ENCODE assay signal across 8 mouse cellular contexts in the genomic region with DNA sequence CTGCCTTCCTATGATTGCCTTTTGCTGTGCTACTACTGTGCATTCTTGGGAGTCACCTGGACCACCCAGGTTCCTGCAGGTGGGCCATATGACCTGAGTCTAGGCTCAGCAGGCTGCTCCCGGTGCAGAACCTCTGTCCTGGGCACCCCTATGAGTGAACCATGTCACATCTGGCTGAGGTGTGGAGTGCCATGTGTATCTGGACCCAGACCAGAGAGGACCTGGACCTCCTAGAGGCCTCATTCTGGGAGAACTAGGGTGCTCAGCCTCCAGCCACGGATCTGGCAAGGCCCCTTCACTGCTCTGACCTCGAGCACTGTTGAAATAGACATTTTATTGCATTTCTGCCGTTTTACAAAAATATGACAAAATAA. TPM values are rescaled to one million over a fixed set of nuclear protein-coding genes. Genes with fewer than 3 reads are reported as not detected.
DNase-seq lines count a peak whose midpoint lies in the region; ATAC-seq and TF ChIP-seq lines count a peak whose summit lies in the region.

No protein-coding gene starts in this region.

- H3K9me3 ChIP-seq in kidney, embryonic 14.5 days (ENCODE audit: control insufficient read depth, low read length): no peaks in the 10 kb centered on the region
- H3K9me3 ChIP-seq in embryonic facial prominence, embryonic 11.5 days (replicated peaks; ENCODE audit: control insufficient read depth, low read length): no peaks in the 10 kb centered on the region
- no peaks in the 10 kb centered on the region for H3K9me3 ChIP-seq in hindbrain, postnatal 0 days (ENCODE audit: low read length)
- no peaks in the 10 kb centered on the region for H3K9me3 ChIP-seq in neural tube, embryonic 11.5 days (ENCODE audit: control insufficient read depth, low read length)

- TF ChIP-seq CTCF in hindbrain, postnatal 0 days (IDR thresholded peaks at IDR 0.05; ENCODE audit: low read depth): no peak

- peak overlapping the region; percentile 68 for H3K27ac ChIP-seq in kidney, embryonic 14.5 days (ENCODE audit: low read depth, low read length)
- no peak overlapping the region for H3K27ac ChIP-seq in embryonic facial prominence, embryonic 11.5 days (replicated peaks; ENCODE audit: low read depth, low read length)
- H3K27ac ChIP-seq in hindbrain, postnatal 0 days: peak overlapping the region; percentile 90
- H3K27ac ChIP-seq in neural tube, embryonic 11.5 days (ENCODE audit: low read depth, low read length): peak overlapping the region; percentile 82; the same call in 1 of the 2 replicates

- peak overlapping the region; percentile 53 for H3K4me3 ChIP-seq in kidney, embryonic 14.5 days (ENCODE audit: low read length)
- H3K4me3 ChIP-seq in embryonic facial prominence, embryonic 11.5 days (ENCODE audit: low read depth, low read length): peak overlapping the region; percentile 52
- peak overlapping the region; percentile 51 for H3K4me3 ChIP-seq in hindbrain, postnatal 0 days (ENCODE audit: low read length)
- H3K4me3 ChIP-seq in neural tube, embryonic 11.5 days (ENCODE audit: low read depth, low read length): peak overlapping the region; percentile 50

- WGBS in kidney, embryonic 14.5 days: 25% methylated on average over 4 of the region's 4 CpGs
- WGBS in embryonic facial prominence, embryonic 11.5 days: 30% methylated on average over 4 of the region's 4 CpGs
- WGBS in hindbrain, postnatal 0 days: 23% methylated on average over 4 of the region's 4 CpGs
- 27% methylated on average over 4 of the region's 4 CpGs for WGBS in neural tube, embryonic 11.5 days

- peak overlapping the region; percentile 72; the same call in 1 of the 2 replicates for H3K9ac ChIP-seq in kidney, embryonic 14.5 days (ENCODE audit: low read depth, low read length)
- peak overlapping the region; percentile 73 for H3K9ac ChIP-seq in embryonic facial prominence, embryonic 11.5 days (replicated peaks; ENCODE audit: low read length)
- H3K9ac ChIP-seq in hindbrain, postnatal 0 days (replicated peaks; ENCODE audit: low read length): peak overlapping the region; percentile 70
- H3K9ac ChIP-seq in neural tube, embryonic 11.5 days (ENCODE audit: low read length): peak overlapping the region; percentile 71

- no peak for DNase-seq in kidney, postnatal 4 days
- DNase-seq in embryonic facial prominence, embryonic 11.5 days (ENCODE audit: low spot score): no peak
- no peak for DNase-seq in hindbrain, postnatal 0 days (ENCODE audit: low spot score)
- no peak for DNase-seq in neural tube, embryonic 11.5 days (ENCODE audit: low spot score)
- no peak for DNase-seq in left cerebral cortex, postnatal 4 days
- DNase-seq in right cerebral cortex, postnatal 36 days (ENCODE audit: low spot score in 2 of 2): no peak
- DNase-seq in testis, postnatal 10 days (ENCODE audit: low spot score): no peak

- peaks cover 11% of the 10 kb centered on the region for H3K4me1 ChIP-seq in kidney, embryonic 14.5 days (ENCODE audit: control insufficient read depth, insufficient read depth, low read length)
- peaks cover 5% of the 10 kb centered on the region; the same call in 1 of the 2 replicates for H3K4me1 ChIP-seq in embryonic facial prominence, embryonic 11.5 days (ENCODE audit: control insufficient read depth, insufficient read depth, low read length)
- no peaks in the 10 kb centered on the region for H3K4me1 ChIP-seq in hindbrain, postnatal 0 days (ENCODE audit: insufficient read depth, low read length)
- peaks cover 9% of the 10 kb centered on the region; the same call in 1 of the 2 replicates for H3K4me1 ChIP-seq in neural tube, embryonic 11.5 days (ENCODE audit: control insufficient read depth, insufficient read depth, low read length)

- H3K36me3 ChIP-seq in kidney, embryonic 14.5 days (ENCODE audit: control insufficient read depth, insufficient read depth, low read length): peaks cover 46% of the 10 kb centered on the region
- H3K36me3 ChIP-seq in embryonic facial prominence, embryonic 11.5 days (replicated peaks; ENCODE audit: control insufficient read depth, insufficient read depth, low read depth, low read length): peaks cover 9% of the 10 kb centered on the region; the same call in 1 of the 2 replicates
- peaks cover 51% of the 10 kb centered on the region for H3K36me3 ChIP-seq in hindbrain, postnatal 0 days (ENCODE audit: insufficient read depth, low read length)
- H3K36me3 ChIP-seq in neural tube, embryonic 11.5 days (ENCODE audit: control insufficient read depth, insufficient read depth, low read length): peaks cover 13% of the 10 kb centered on the region

- no peaks in the 10 kb centered on the region for H3K27me3 ChIP-seq in kidney, embryonic 14.5 days (ENCODE audit: control insufficient read depth, insufficient read depth, low read length)
- H3K27me3 ChIP-seq in embryonic facial prominence, embryonic 11.5 days (ENCODE audit: control insufficient read depth, insufficient read depth, low read length): no peaks in the 10 kb centered on the region
- no peaks in the 10 kb centered on the region for H3K27me3 ChIP-seq in hindbrain, postnatal 0 days (ENCODE audit: insufficient read depth, low read length)
- H3K27me3 ChIP-seq in neural tube, embryonic 11.5 days (ENCODE audit: control insufficient read depth, insufficient read depth, low read length): no peaks in the 10 kb centered on the region

- intact Hi-C loops in left cerebral cortex, postnatal 4 days (cut with DNase I): no loop called here

- peak overlapping the region; percentile 89 for H3K4me2 ChIP-seq in kidney, embryonic 14.5 days (replicated peaks; ENCODE audit: low read depth, low read length)
- H3K4me2 ChIP-seq in embryonic facial prominence, embryonic 11.5 days (ENCODE audit: low read depth, low read length): peak overlapping the region; percentile 86
- H3K4me2 ChIP-seq in hindbrain, postnatal 0 days (ENCODE audit: low read depth, low read length): peak overlapping the region; percentile 71
- H3K4me2 ChIP-seq in neural tube, embryonic 11.5 days (ENCODE audit: low read depth): peak overlapping the region; percentile 89

- ATAC-seq in kidney, embryonic 14.5 days (ENCODE audit: low FRiP score, low TSS enrichment): no peak; the same call in 1 of the 2 replicates
- 0 out of 2 replicates have a peak, but pooled peaks have one; percentile 4 for ATAC-seq in embryonic facial prominence, embryonic 11.5 days (replicated peaks; ENCODE audit: insufficient number of reproducible peaks, low FRiP score, low TSS enrichment, low read depth)
- ATAC-seq in hindbrain, postnatal 0 days: no peak
- 0 out of 2 replicates have a peak, but pooled peaks have one; percentile 25 for ATAC-seq in neural tube, embryonic 11.5 days (ENCODE audit: insufficient read depth, low FRiP score, low TSS enrichment)

RNA-seq across cellular contexts. Expression of gene Dda1, which starts 6.7 kb away (rescaled TPM):
- polyA plus RNA-seq in kidney, embryonic 14.5 days (2014; fragmentation: Nextera tagmentation; extraction: Ambion mirVana): 106 and 113 TPM in 2 replicates
- 105 and 115 TPM in 2 replicates for polyA plus RNA-seq in embryonic facial prominence, embryonic 11.5 days (2014; fragmentation: Nextera tagmentation; extraction: Ambion mirVana)
- total RNA-seq in hindbrain, postnatal 0 days (2014; rRNA removed): 191 and 195 TPM in 2 replicates
- polyA plus RNA-seq in hindbrain, postnatal 0 days (2015; fragmentation: Nextera tagmentation; extraction: Ambion mirVana): 241 and 246 TPM in 2 replicates
- 162 and 170 TPM in 2 replicates for polyA plus RNA-seq in neural tube, embryonic 11.5 days (2014; fragmentation: Nextera tagmentation; extraction: Ambion mirVana)
- total RNA-seq in left cerebral cortex, postnatal 4 days (2021): 100 to 1,000 TPM; 135 to 139 TPM

RNA-seq across cellular contexts. Expression of gene Ano8, which starts 10.1 kb away (rescaled TPM):
- 2.9 and 3.4 TPM in 2 replicates for polyA plus RNA-seq in kidney, embryonic 14.5 days (2014; fragmentation: Nextera tagmentation; extraction: Ambion mirVana)
- polyA plus RNA-seq in embryonic facial prominence, embryonic 11.5 days (2014; fragmentation: Nextera tagmentation; extraction: Ambion mirVana): 3.1 and 3.2 TPM in 2 replicates
- 78.6 and 80.5 TPM in 2 replicates for total RNA-seq in hindbrain, postnatal 0 days (2014; rRNA removed)
- polyA plus RNA-seq in hindbrain, postnatal 0 days (2015; fragmentation: Nextera tagmentation; extraction: Ambion mirVana): 4.7 and 5.3 TPM in 2 replicates
- 5.6 and 6.3 TPM in 2 replicates for polyA plus RNA-seq in neural tube, embryonic 11.5 days (2014; fragmentation: Nextera tagmentation; extraction: Ambion mirVana)
- total RNA-seq in left cerebral cortex, postnatal 4 days (2021): 10 to 100 TPM; 88.0 to 91.9 TPM

RNA-seq across cellular contexts. Expression of gene Mrpl34, which starts 10.9 kb away (rescaled TPM):
- 178 and 192 TPM in 2 replicates for polyA plus RNA-seq in kidney, embryonic 14.5 days (2014; fragmentation: Nextera tagmentation; extraction: Ambion mirVana)
- polyA plus RNA-seq in embryonic facial prominence, embryonic 11.5 days (2014; fragmentation: Nextera tagmentation; extraction: Ambion mirVana): 180 and 185 TPM in 2 replicates
- total RNA-seq in hindbrain, postnatal 0 days (2014; rRNA removed): 77.9 and 127 TPM in 2 replicates
- 155 and 164 TPM in 2 replicates for polyA plus RNA-seq in hindbrain, postnatal 0 days (2015; fragmentation: Nextera tagmentation; extraction: Ambion mirVana)
- polyA plus RNA-seq in neural tube, embryonic 11.5 days (2014; fragmentation: Nextera tagmentation; extraction: Ambion mirVana): 196 and 205 TPM in 2 replicates
- 10 to 100 TPM; 71.3 to 73.7 TPM for total RNA-seq in left cerebral cortex, postnatal 4 days (2021)

RNA-seq across cellular contexts. Expression of gene Gtpbp3, which starts 12.2 kb away (rescaled TPM):
- polyA plus RNA-seq in kidney, embryonic 14.5 days (2014; fragmentation: Nextera tagmentation; extraction: Ambion mirVana): 6.6 and 8.4 TPM in 2 replicates
- polyA plus RNA-seq in embryonic facial prominence, embryonic 11.5 days (2014; fragmentation: Nextera tagmentation; extraction: Ambion mirVana): 4.8 and 5.4 TPM in 2 replicates
- 36.1 and 58.5 TPM in 2 replicates for total RNA-seq in hindbrain, postnatal 0 days (2014; rRNA removed)
- 12.1 and 15.5 TPM in 2 replicates for polyA plus RNA-seq in hindbrain, postnatal 0 days (2015; fragmentation: Nextera tagmentation; extraction: Ambion mirVana)
- 6.0 and 8.4 TPM in 2 replicates for polyA plus RNA-seq in neural tube, embryonic 11.5 days (2014; fragmentation: Nextera tagmentation; extraction: Ambion mirVana)
- total RNA-seq in left cerebral cortex, postnatal 4 days (2021): 10 to 100 TPM; 23.0 to 24.1 TPM

RNA-seq across cellular contexts. Expression of gene Abhd8, which starts 12.2 kb away (rescaled TPM):
- polyA plus RNA-seq in kidney, embryonic 14.5 days (2014; fragmentation: Nextera tagmentation; extraction: Ambion mirVana): 26.5 and 32.5 TPM in 2 replicates
- 30.1 and 37.4 TPM in 2 replicates for polyA plus RNA-seq in embryonic facial prominence, embryonic 11.5 days (2014; fragmentation: Nextera tagmentation; extraction: Ambion mirVana)
- total RNA-seq in hindbrain, postnatal 0 days (2014; rRNA removed): 325 and 330 TPM in 2 replicates
- 190 and 195 TPM in 2 replicates for polyA plus RNA-seq in hindbrain, postnatal 0 days (2015; fragmentation: Nextera tagmentation; extraction: Ambion mirVana)
- 60.7 and 63.4 TPM in 2 replicates for polyA plus RNA-seq in neural tube, embryonic 11.5 days (2014; fragmentation: Nextera tagmentation; extraction: Ambion mirVana)
- total RNA-seq in left cerebral cortex, postnatal 4 days (2021): 100 to 1,000 TPM; 113 to 121 TPM

Comparison
In these comparisons a context has a peak if more than half of its experiments do, and no peak if none do; other contexts are left out.
1. ATAC-seq: peak in embryonic facial prominence, embryonic 11.5 days (single experiment) and neural tube, embryonic 11.5 days (single experiment); none in kidney, embryonic 14.5 days (single experiment) and hindbrain, postnatal 0 days (single experiment).
2. Peak in every context shown above with its lines, with median percentiles within 50 percentile points of each other: H3K4me2 ChIP-seq, H3K4me3 ChIP-seq and H3K9ac ChIP-seq.